Mouse (Mus musculus): ENCODE measurements around the gene Cyb5d2. TPM values are rescaled to one million over a fixed set of nuclear protein-coding genes. Genes with fewer than 3 reads are reported as not detected.

The Cyb5d2 gene
- total RNA-seq, 2 experiments from 2014 or later = 11.6 to 13.1 TPM

Other genes starting within 250 kb of the Cyb5d2 start
- under 1 TPM; 0.13 to 0.23 TPM for gene Spns3, start 245.6 kb downstream of the Cyb5d2 start, total RNA-seq (2021)
- 10 to 100 TPM; 54.1 to 60.1 TPM for gene Ube2g1, start 188.9 kb downstream of the Cyb5d2 start, total RNA-seq (2021)
- 10 to 100 TPM; 30.5 to 33.9 TPM for gene Ankfy1, start 106.1 kb downstream of the Cyb5d2 start, total RNA-seq (2021)
- 10 to 100 TPM; 46.9 to 50.0 TPM for gene Zzef1, start 84 bp upstream of the Cyb5d2 start, total RNA-seq (2021)
- gene Atp2a3, start 165.0 kb upstream of the Cyb5d2 start, total RNA-seq (2021) = 1 to 10 TPM; 7.9 to 8.5 TPM
- gene P2rx1, start 203.0 kb upstream of the Cyb5d2 start, total RNA-seq (2021) = 1 to 10 TPM; 1.2 to 1.3 TPM
- gene Camkk1, start 222.9 kb upstream of the Cyb5d2 start, total RNA-seq (2021) = 10 to 100 TPM; 47.2 to 53.4 TPM